9 mouse cellular contexts compared by ENCODE assay signal in the genomic region with DNA sequence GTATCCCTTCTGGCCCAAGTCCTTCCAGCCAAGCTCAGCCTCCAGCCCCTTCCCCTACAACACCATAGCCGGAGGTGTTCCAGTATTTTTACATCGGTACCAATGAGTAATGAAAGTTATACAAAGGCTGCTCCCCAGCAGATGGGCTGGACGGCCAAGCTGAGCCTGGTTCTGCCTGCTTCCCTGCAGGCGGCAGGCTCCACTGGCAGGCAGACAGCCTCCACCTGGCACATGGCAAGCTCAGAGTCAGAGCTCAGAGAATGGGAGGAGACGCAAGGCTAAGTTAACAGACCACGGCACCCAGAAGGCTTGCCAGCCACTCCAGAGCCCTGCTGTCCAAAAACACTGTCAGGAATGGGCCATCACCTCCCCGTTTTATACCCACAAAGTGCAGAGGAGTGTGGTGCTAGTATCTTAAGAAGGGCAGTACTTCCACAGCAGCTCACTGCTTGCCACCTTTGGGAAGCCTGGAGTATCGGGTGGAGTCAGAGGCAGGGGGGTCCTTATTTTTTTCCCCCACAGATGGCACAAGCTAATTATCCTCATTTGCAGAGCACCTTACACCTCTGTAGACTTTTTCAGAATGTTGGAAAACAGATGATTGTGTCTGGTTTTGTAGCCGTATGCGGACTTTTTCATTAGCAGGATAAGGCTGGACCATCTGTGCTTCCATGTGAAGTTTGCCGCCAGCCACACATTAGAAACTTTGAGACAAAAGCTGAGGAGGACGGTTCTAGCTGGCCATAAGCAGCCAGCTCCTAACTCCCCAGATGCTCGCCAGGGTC.
DNase-seq lines count a peak whose midpoint lies in the region; ATAC-seq and TF ChIP-seq lines count a peak whose summit lies in the region.
"Had no signal": no experiment of that assay in that cellular context is flagged by ENCODE, and none has a peak within 500 bp of the region (broad histone marks: within the 10 kb centered on the region; RNA-seq: fewer than 3 reads in every experiment).

No protein-coding gene starts in this region.

- intact Hi-C loops in heart, adult 2 months (cut with DNase I), result no loop called here

- DNase-seq in kidney, postnatal 0 days (ENCODE audit: low spot score), result peak; percentile 40
- no peak for DNase-seq in kidney, postnatal 25 days
- DNase-seq in midbrain, embryonic 14.5 days, result peak; percentile 53
- DNase-seq in thymus, postnatal 0 days (ENCODE audit: low spot score), result no peak
- DNase-seq in B cell, adult 2 months, result no peak
- DNase-seq in heart, adult 2 months, result no peak

- ATAC-seq in kidney, postnatal 0 days (replicated peaks; ENCODE audit: low FRiP score, low read depth), result no peak
- peak; percentile 93 for ATAC-seq in cerebellum, adult (ENCODE audit: insufficient number of reproducible peaks, low FRiP score, low TSS enrichment)
- ATAC-seq in forebrain, embryonic 13.5 days, result peak; percentile 74
- ATAC-seq in midbrain, embryonic 14.5 days (ENCODE audit: low FRiP score, low TSS enrichment), result no peak
- ATAC-seq: activated CD4-positive, CD25-positive, alpha-beta regulatory T cell, adult 4 months had no signal

- H3K9me3 ChIP-seq in kidney, postnatal 0 days (replicated peaks; ENCODE audit: low read length), result no peaks in the 10 kb centered on the region
- no peaks in the 10 kb centered on the region for H3K9me3 ChIP-seq in forebrain, embryonic 13.5 days (replicated peaks)
- H3K9me3 ChIP-seq in midbrain, embryonic 14.5 days (ENCODE audit: control insufficient read depth, low read length), result no peaks in the 10 kb centered on the region

- no peak overlapping the region for H3K4me2 ChIP-seq in kidney, postnatal 0 days (ENCODE audit: low read length)
- no peak overlapping the region for H3K4me2 ChIP-seq in forebrain, embryonic 13.5 days
- no peak overlapping the region for H3K4me2 ChIP-seq in midbrain, embryonic 14.5 days (ENCODE audit: low read length)

- H3K27me3 ChIP-seq in kidney, postnatal 0 days (ENCODE audit: insufficient read depth, low read length), result no peaks in the 10 kb centered on the region
- no peaks in the 10 kb centered on the region for H3K27me3 ChIP-seq in forebrain, embryonic 13.5 days
- no peaks in the 10 kb centered on the region for H3K27me3 ChIP-seq in midbrain, embryonic 14.5 days (ENCODE audit: control insufficient read depth, insufficient read depth, low read length)
- H3K27me3 ChIP-seq in heart, adult 2 months (ENCODE audit: control insufficient read depth, insufficient read depth, low read length), result no peaks in the 10 kb centered on the region

- H3K27ac ChIP-seq in kidney, postnatal 0 days, result no peak overlapping the region
- peak overlapping the region; percentile 85 for H3K27ac ChIP-seq in forebrain, embryonic 13.5 days
- H3K27ac ChIP-seq in midbrain, embryonic 14.5 days (replicated peaks; ENCODE audit: low read depth, low read length), result no peak overlapping the region
- H3K27ac ChIP-seq in heart, adult 2 months, result no peak overlapping the region

- no peaks in the 10 kb centered on the region; the same call in 1 of the 2 replicates for H3K4me1 ChIP-seq in kidney, postnatal 0 days (replicated peaks; ENCODE audit: insufficient read depth, low read length)
- H3K4me1 ChIP-seq in forebrain, embryonic 13.5 days, result peaks cover 58% of the 10 kb centered on the region
- peaks cover 24% of the 10 kb centered on the region for H3K4me1 ChIP-seq in midbrain, embryonic 14.5 days (ENCODE audit: control insufficient read depth, insufficient read depth, low read length)
- H3K4me1 ChIP-seq in heart, adult 2 months (ENCODE audit: control insufficient read depth, insufficient read depth, low read length), result no peaks in the 10 kb centered on the region

- H3K4me3 ChIP-seq in kidney, postnatal 0 days (replicated peaks; ENCODE audit: low read depth, low read length), result no peak overlapping the region
- H3K4me3 ChIP-seq in forebrain, embryonic 13.5 days, result no peak overlapping the region
- H3K4me3 ChIP-seq in midbrain, embryonic 14.5 days (replicated peaks; ENCODE audit: low read depth, low read length), result no peak overlapping the region
- no peak overlapping the region for H3K4me3 ChIP-seq in heart, adult 2 months

- no peak for TF ChIP-seq EP300 in heart, adult 2 months (IDR thresholded peaks at IDR 0.05; ENCODE audit: insufficient read depth, low read depth, low read length)

- no peaks in the 10 kb centered on the region for H3K36me3 ChIP-seq in kidney, postnatal 0 days (ENCODE audit: insufficient read depth, low read length)
- H3K36me3 ChIP-seq in forebrain, embryonic 13.5 days (ENCODE audit: poor library complexity, severe bottlenecking), result no peaks in the 10 kb centered on the region
- no peaks in the 10 kb centered on the region for H3K36me3 ChIP-seq in midbrain, embryonic 14.5 days (ENCODE audit: control insufficient read depth, insufficient read depth, low read length)
- H3K36me3 ChIP-seq in heart, adult 2 months (ENCODE audit: control insufficient read depth, insufficient read depth, low read length), result no peaks in the 10 kb centered on the region

- no peak for TF ChIP-seq POLR2A in heart, adult 2 months (IDR thresholded peaks at IDR 0.05; ENCODE audit: insufficient read depth, low read depth, low read length)

- no peak overlapping the region for H3K9ac ChIP-seq in kidney, postnatal 0 days (ENCODE audit: low read depth, low read length)
- H3K9ac ChIP-seq in forebrain, embryonic 13.5 days, result no peak overlapping the region
- no peak overlapping the region for H3K9ac ChIP-seq in midbrain, embryonic 14.5 days (replicated peaks; ENCODE audit: low read length)
- H3K9ac ChIP-seq in heart, adult 2 months (ENCODE audit: low read depth, low read length), result no peak overlapping the region

- WGBS in kidney, postnatal 0 days, result 62% methylated on average over 13 of the region's 13 CpGs
- WGBS in forebrain, embryonic 13.5 days, result 46% methylated on average over 13 of the region's 13 CpGs
- WGBS in midbrain, embryonic 14.5 days, result 68% methylated on average over 13 of the region's 13 CpGs
- WGBS in heart, adult 2 months, result 74% methylated on average over 13 of the region's 13 CpGs

- no peaks in the 10 kb centered on the region for H3K79me2 ChIP-seq in heart, adult 2 months (replicated peaks; ENCODE audit: control insufficient read depth, insufficient read depth, low read length)

- TF ChIP-seq CTCF in kidney, postnatal 0 days (IDR thresholded peaks at IDR 0.05; ENCODE audit: low read depth), result peak; percentile 30; the same call in 1 of the 2 replicates
- TF ChIP-seq CTCF in heart, adult 2 months (IDR thresholded peaks at IDR 0.05), result no peak

Comparison
In these comparisons a context has a peak if more than half of its experiments do, and no peak if none do; other contexts are left out.
1. DNase-seq: peak in kidney, postnatal 0 days (single experiment) and midbrain, embryonic 14.5 days (single experiment); none in kidney, postnatal 25 days (0 of 2), thymus, postnatal 0 days (single experiment), B cell, adult 2 months (0 of 2) and heart, adult 2 months (0 of 2).
2. ATAC-seq: peak in cerebellum, adult (single experiment) and forebrain, embryonic 13.5 days (single experiment); none in kidney, postnatal 0 days (single experiment) and midbrain, embryonic 14.5 days (single experiment).